Mouse (Mus musculus) heart, embryonic 11.5 days (tissue): Measurements from ENCODE around the gene Arhgef17. TPM values are rescaled to one million over a fixed set of nuclear protein-coding genes. Genes with fewer than 3 reads are reported as not detected.

Experiments used
- ATAC-seq: fragments of 200-750 bp; cut with Nextera tagmentation; replicated peaks from 2 replicates; pipeline ENCODE4 v1.8.0; 2017; ENCODE audit warnings: moderate library complexity; ENCODE audit not compliant: insufficient number of reproducible peaks, low FRiP score, low TSS enrichment
- H3K27ac ChIP-seq: fragments of 300-500 bp; sonication (generic); 2 replicates; pipeline ENCODE4 v1.5.1; 2014; ENCODE audit warnings: mild to moderate bottlenecking, low read depth, low read length
- H3K27me3 ChIP-seq: fragments of 300-500 bp; sonication (generic); 2 replicates; pipeline ENCODE4 v1.6.1; 2014; ENCODE audit warnings: mild to moderate bottlenecking, low read length, mixed read lengths; ENCODE audit not compliant: control insufficient read depth, insufficient read depth
- H3K36me3 ChIP-seq: fragments of 300-500 bp; sonication (generic); 2 replicates; pipeline ENCODE4 v1.6.1; 2014; ENCODE audit warnings: mild to moderate bottlenecking, low read length, moderate library complexity, mixed read lengths; ENCODE audit not compliant: control insufficient read depth, insufficient read depth
- H3K4me1 ChIP-seq: fragments of 300-500 bp; sonication (generic); 2 replicates; pipeline ENCODE4 v1.6.1; 2014; ENCODE audit warnings: low read length; ENCODE audit not compliant: control insufficient read depth, insufficient read depth
- H3K4me2 ChIP-seq: fragments of 300-500 bp; sonication (generic); 2 replicates; pipeline ENCODE4 v1.6.1; 2014; ENCODE audit warnings: mild to moderate bottlenecking, moderate library complexity
- H3K4me3 ChIP-seq: fragments of 300-500 bp; sonication (generic); 2 replicates; pipeline ENCODE4 v1.5.1; 2014; ENCODE audit warnings: low read depth, low read length
- H3K9ac ChIP-seq: fragments of 300-500 bp; sonication (generic); 2 replicates; pipeline ENCODE4 v1.6.1; 2014; ENCODE audit warnings: mild to moderate bottlenecking, low read depth, low read length, moderate library complexity
- H3K9me3 ChIP-seq: fragments of 300-500 bp; sonication (generic); replicated peaks from 2 replicates; pipeline ENCODE4 v1.6.1; 2016; ENCODE audit warnings: low read length; ENCODE audit not compliant: control insufficient read depth
- WGBS: fragments of 180-500 bp; shearing (Covaris S2); extraction: QIAGEN DNeasy Blood & Tissue Kit; methylation state at CpG from one replicate; pipeline ENCODE4 v1.1.7; 2014; ENCODE audit not compliant: insufficient replicate concordance; 5-methylcytosine and 5-hydroxymethylcytosine counted together
- polyA plus RNA-seq: library from polyadenylated mRNA; unstranded; fragments of >200 nt; fragmentation: Nextera tagmentation; extraction: Ambion mirVana; gene quantifications from 2 replicates; pipeline ENCODE4 v1.2.1, GENCODE M21; 2014

Arhgef17 gene
- polyA plus RNA-seq, 1 experiment from 2014 or later, result 8.5 TPM

DNA sequence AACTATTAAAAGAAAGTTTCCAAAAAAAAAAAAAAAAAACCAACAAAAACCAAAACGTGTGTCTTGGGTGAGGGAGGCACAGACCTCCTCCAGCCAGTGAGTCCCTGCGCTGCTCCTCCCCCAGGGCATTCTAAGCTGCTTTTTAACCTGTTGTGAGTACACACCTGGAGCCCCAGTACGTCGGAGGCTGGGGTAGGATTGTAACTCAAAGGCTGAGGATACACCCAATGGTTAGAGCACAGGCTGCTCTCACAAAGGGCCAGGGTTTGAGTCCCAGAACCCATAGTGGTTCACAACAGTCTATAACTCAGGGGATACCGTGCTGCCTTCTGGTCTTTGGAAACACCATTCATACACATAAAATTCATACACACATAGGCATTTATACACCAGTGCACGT is 90.3 kb downstream of the Arhgef17 start:
- ATAC-seq, result no peak
- H3K36me3 ChIP-seq, result peaks cover 3% of the 10 kb centered on the region; the same call in 1 of the 2 replicates
- H3K4me3 ChIP-seq, result no peak overlapping the region
- H3K4me2 ChIP-seq, result no peak overlapping the region
- H3K27ac ChIP-seq, result no peak overlapping the region
- H3K9me3 ChIP-seq, result no peaks in the 10 kb centered on the region
- no peak overlapping the region for H3K9ac ChIP-seq
- no peaks in the 10 kb centered on the region for H3K27me3 ChIP-seq
- WGBS, result 95% methylated on average over 6 of the region's 6 CpGs
- H3K4me1 ChIP-seq, result peaks cover 22% of the 10 kb centered on the region

DNA sequence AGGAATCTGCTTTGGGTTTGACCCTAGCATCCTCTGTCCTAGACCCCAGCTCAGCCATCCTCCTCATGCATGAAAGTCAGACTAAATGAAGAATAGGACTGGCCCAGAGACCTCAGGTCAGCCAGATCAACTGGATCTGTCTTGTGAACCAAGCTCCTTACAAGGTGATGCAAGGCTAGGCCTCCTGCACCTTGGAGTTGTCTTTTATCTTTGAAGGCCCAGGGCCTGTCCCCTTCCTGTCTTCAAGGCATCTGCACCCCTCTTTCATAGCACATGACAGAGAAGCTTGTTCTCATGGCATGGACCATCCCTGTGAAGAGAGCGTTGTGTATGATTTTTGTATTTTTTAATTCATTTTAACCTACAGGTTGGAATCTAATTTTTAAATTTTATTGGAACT is 91.0 kb downstream of the Arhgef17 start:
- Histone ChIP-seq H3K27ac (no peak overlapping the region), H3K9ac (no peak overlapping the region), H3K4me3 (no peak overlapping the region), H3K27me3 (no peaks in the 10 kb centered on the region), H3K9me3 (no peaks in the 10 kb centered on the region), H3K4me2 (no peak overlapping the region), H3K4me1 (peaks cover 22% of the 10 kb centered on the region), H3K36me3 (peaks cover 4% of the 10 kb centered on the region; the same call in 1 of the 2 replicates)
- WGBS, result 100% methylated on average over 1 of the region's 1 CpGs
- ATAC-seq, result no peak

- H3K9me3 ChIP-seq, result no peaks in the 10 kb centered on the region
- no peak overlapping the region for H3K4me2 ChIP-seq
- ATAC-seq, result no peak
- H3K27ac ChIP-seq, result no peak overlapping the region
- WGBS, result 64% methylated on average over 6 of the region's 6 CpGs
- no peaks in the 10 kb centered on the region for H3K27me3 ChIP-seq
- H3K4me3 ChIP-seq, result no peak overlapping the region
- no peak overlapping the region for H3K9ac ChIP-seq
- peaks cover 15% of the 10 kb centered on the region for H3K4me1 ChIP-seq
- H3K36me3 ChIP-seq, result peaks cover 7% of the 10 kb centered on the region; the same call in 1 of the 2 replicates
Observed at GRCm38 (mm10) chr7:100839632-100840402, 92.1 kb downstream of the Arhgef17 start.

- H3K4me2 ChIP-seq, result no peak overlapping the region
- no peaks in the 10 kb centered on the region for H3K27me3 ChIP-seq
- H3K9me3 ChIP-seq, result no peaks in the 10 kb centered on the region
- peaks cover 5% of the 10 kb centered on the region; the same call in 1 of the 2 replicates for H3K4me1 ChIP-seq
- peaks cover 7% of the 10 kb centered on the region; the same call in 1 of the 2 replicates for H3K36me3 ChIP-seq
- no peak overlapping the region for H3K4me3 ChIP-seq
- no peak for ATAC-seq
- H3K9ac ChIP-seq, result no peak overlapping the region
- no peak overlapping the region for H3K27ac ChIP-seq
- 64% methylated on average over 1 of the region's 1 CpGs for WGBS
Observed at GRCm38 (mm10) chr7:100837701-100838100, 94.2 kb downstream of the Arhgef17 start.

GRCm38 (mm10) chr7:100836657-100837056 is 95.2 kb downstream of the Arhgef17 start:
- H3K4me1 ChIP-seq, result peaks cover 5% of the 10 kb centered on the region; the same call in 1 of the 2 replicates
- WGBS, result 83% methylated on average over 10 of the region's 10 CpGs
- H3K4me2 ChIP-seq, result no peak overlapping the region
- ATAC-seq, result no peak
- no peak overlapping the region for H3K4me3 ChIP-seq
- no peak overlapping the region for H3K27ac ChIP-seq
- no peak overlapping the region for H3K9ac ChIP-seq
- peaks cover 7% of the 10 kb centered on the region; the same call in 1 of the 2 replicates for H3K36me3 ChIP-seq
- H3K27me3 ChIP-seq, result no peaks in the 10 kb centered on the region
- H3K9me3 ChIP-seq, result no peaks in the 10 kb centered on the region

DNA sequence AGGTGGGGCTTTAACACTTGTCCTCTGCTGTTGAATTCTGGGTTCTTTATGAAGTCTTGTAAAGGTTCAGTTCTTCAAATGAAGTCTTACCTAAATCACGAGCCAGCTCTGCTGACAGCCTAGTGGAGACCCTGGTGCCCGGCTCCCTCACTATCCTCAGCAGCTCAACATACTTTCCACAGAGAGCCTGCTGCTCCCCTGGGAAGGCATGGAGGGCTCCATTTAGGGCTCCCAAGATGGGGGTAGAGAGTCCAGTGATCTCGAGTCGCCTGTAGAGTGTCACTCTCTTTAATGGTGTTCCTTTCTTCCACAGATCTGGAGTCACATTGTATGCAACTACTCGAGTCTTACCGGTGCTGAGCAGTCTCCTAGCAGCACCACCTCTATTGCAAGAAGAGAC is 96.2 kb downstream of the Arhgef17 start:
- no peak for ATAC-seq
- Histone ChIP-seq H3K9me3 (no peaks in the 10 kb centered on the region), H3K4me2 (no peak overlapping the region), H3K36me3 (peaks cover 7% of the 10 kb centered on the region; the same call in 1 of the 2 replicates), H3K27me3 (no peaks in the 10 kb centered on the region), H3K9ac (no peak overlapping the region), H3K4me1 (peaks cover 5% of the 10 kb centered on the region; the same call in 1 of the 2 replicates), H3K27ac (no peak overlapping the region), H3K4me3 (no peak overlapping the region)
- WGBS, result 77% methylated on average over 6 of the region's 6 CpGs

DNA sequence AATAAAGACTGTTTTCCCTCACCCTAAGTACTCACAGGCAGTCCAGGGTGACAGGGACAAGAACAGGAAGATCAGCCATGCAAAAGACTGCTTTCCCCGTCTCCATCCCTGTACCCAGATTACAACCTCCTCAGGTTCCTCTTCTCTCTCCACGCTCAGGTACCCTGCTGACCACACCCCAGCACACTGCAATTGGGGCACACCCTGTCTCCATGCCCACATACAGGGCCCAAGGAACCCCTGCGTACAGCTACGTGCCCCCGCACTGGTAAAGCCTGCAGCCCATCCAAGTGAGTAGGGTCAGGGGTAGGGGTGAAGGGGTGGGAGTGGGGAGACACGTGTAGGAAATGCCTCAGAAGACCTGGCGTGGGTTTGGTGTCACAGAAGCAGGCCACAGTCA is 96.7 kb downstream of the Arhgef17 start:
- Histone ChIP-seq H3K9ac (no peak overlapping the region), H3K4me3 (no peak overlapping the region), H3K36me3 (peaks cover 7% of the 10 kb centered on the region; the same call in 1 of the 2 replicates), H3K4me2 (no peak overlapping the region), H3K27me3 (no peaks in the 10 kb centered on the region), H3K9me3 (no peaks in the 10 kb centered on the region), H3K27ac (no peak overlapping the region), H3K4me1 (peaks cover 5% of the 10 kb centered on the region; the same call in 1 of the 2 replicates)
- ATAC-seq, result no peak
- WGBS, result 86% methylated on average over 7 of the region's 7 CpGs

- Histone ChIP-seq H3K27me3 (no peaks in the 10 kb centered on the region), H3K4me1 (no peaks in the 10 kb centered on the region), H3K36me3 (peaks cover 7% of the 10 kb centered on the region; the same call in 1 of the 2 replicates), H3K4me2 (no peak overlapping the region), H3K27ac (no peak overlapping the region), H3K9me3 (no peaks in the 10 kb centered on the region), H3K4me3 (no peak overlapping the region), H3K9ac (no peak overlapping the region)
- 88% methylated on average over 1 of the region's 1 CpGs for WGBS
- no peak for ATAC-seq
Observed at GRCm38 (mm10) chr7:100833859-100834258, 98.0 kb downstream of the Arhgef17 start.

DNA sequence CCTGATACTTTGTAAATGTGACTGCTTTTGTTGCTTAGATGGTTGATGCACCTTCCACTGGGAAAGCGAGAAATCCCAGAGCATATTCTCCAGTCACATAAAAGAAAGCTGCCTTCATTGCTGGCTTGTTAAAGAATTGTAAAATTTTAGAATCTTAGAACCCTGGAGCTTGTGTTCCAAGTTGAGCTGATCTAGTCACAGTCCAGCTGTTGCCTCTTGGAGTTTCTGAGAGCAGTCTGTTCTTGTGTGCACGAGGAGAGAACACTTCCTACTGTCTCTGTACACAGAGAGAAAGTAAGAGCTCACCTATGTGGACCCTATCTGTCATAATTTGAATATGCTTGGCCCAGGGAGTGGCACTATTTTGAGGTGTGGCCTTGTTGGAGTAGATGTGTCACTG is 103.4 kb downstream of the Arhgef17 start:
- H3K9ac ChIP-seq, result no peak overlapping the region
- H3K36me3 ChIP-seq, result no peaks in the 10 kb centered on the region; the same call in 1 of the 2 replicates
- no peak for ATAC-seq
- H3K27me3 ChIP-seq, result no peaks in the 10 kb centered on the region
- no peak overlapping the region for H3K27ac ChIP-seq
- H3K4me2 ChIP-seq, result no peak overlapping the region
- no peaks in the 10 kb centered on the region for H3K4me1 ChIP-seq
- WGBS, result 85% methylated on average over 2 of the region's 2 CpGs
- H3K4me3 ChIP-seq, result no peak overlapping the region
- no peaks in the 10 kb centered on the region for H3K9me3 ChIP-seq
